Mouse (Mus musculus) inflammation-experienced regulatory T-cells, adult 6 months (primary cell): ENCODE results near the gene Slc30a3. TPM values are rescaled to one million over a fixed set of nuclear protein-coding genes. Genes with fewer than 3 reads are reported as not detected.
A peak's percentile ranks its signal among the peaks of the same experiment; 100 is the strongest.
"Not testable (repeated sequence)": the region's sequence is repeated elsewhere in the genome, so short reads cannot be mapped to it uniquely, and the experiment has no call there.

Source experiments
- ATAC-seq: one replicate; pipeline ENCODE4 v1.8.0; 2017
- polyA plus RNA-seq, 3 experiments: library from polyadenylated mRNA; unstranded; fragments of 100-300 nt; shearing (Covaris generic); gene quantifications; one replicate each; pipeline ENCODE4 v1.2.1; 2017

The Slc30a3 gene
- polyA plus RNA-seq, 3 experiments from 2014 or later, result 0.45 to 0.57 TPM; not detected in 1

DNA sequence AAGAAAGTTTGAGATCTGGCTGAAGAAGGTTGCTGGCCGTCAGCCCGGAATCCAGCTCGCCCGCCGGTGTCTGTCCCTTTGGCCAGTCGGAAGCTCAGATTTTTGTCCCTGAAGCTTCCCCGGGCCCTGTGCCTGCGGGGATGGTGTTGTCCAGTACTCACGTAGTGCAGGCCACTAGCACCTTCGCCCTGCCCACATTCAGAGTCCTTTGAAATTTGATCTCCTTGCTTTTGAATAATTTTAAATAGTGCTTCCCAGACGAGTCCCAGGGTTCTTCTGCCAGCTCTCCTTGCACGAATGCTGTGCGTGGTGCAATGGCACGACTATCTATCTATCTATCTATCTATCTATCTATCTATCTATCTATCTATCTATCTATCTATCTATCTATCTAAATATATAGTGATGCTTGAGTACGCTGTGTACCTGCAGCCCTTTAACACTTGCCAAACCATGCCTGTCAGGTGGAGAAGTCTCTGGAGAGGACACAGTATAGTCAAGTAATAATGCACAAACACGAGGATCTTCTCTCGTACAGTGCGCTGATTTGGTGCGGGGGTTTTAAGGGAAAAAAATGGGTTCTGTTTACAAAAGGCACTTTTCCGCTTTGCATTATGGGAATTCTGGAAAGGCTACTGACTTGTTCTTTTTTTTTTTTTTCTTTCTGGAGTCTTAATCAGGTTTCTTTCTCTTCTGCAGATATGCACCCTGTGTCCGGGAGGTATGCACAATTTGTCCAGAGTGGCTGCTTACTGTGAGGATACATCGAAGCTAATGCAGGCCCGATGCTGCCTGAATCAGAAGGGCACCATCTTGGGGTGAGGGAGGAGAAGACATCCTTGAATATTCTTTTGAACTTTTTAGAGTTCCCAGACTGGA lies 59.0 kb downstream of the Slc30a3 start, which contains the start of gene Slc5a6:
Slc5a6 (minus strand) TSS at position 162 of the 879 bp plus-strand sequence.
- peak; percentile 49 for ATAC-seq

- ATAC-seq, result peak; percentile 89
Measured at GRCm38 (mm10) chr5:31047848-31048762, 59.9 kb downstream of the Slc30a3 start, which contains the start of gene Atraid. Gene Atraid (plus strand): TSS chr5:31048312.

DNA sequence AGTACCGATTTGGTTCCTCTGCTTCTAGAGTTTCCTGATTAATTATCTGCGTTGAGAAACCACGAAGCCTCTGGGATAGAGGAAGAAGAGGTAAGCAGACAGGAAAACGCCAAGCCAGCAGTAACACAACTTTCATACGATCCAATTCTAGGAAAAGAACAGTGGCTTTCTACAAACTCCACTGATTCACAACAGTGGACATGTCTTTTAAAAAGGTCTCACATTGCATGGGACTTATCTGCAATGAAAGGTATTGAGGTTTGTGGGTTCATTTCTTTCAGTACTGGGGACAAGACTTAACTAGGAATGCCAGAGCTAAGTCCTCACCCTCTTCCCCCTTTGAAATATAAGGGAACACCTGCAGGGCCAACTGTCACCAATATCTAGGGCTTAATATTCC lies 61.0 kb downstream of the Slc30a3 start:
- ATAC-seq, result no peak

DNA sequence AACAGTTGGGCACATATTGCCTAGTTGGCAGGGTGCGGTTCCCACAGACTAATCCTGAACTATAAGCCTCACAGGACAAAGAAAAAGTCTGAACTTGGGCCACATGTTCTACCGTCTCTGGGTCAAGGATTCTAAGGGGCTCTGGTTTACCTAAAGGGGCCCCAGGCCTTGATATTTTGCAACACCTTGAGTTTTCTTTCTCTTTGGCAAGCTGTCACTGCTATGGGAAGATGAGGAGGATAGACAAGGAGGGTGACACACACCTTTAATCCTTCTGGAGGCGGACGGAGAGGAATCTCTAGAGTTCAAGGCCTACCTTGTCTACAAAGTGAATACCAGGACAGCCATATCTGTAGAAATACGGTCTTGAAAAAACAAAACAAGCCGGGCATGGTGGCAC lies 61.6 kb downstream of the Slc30a3 start:
- ATAC-seq, result no peak

DNA sequence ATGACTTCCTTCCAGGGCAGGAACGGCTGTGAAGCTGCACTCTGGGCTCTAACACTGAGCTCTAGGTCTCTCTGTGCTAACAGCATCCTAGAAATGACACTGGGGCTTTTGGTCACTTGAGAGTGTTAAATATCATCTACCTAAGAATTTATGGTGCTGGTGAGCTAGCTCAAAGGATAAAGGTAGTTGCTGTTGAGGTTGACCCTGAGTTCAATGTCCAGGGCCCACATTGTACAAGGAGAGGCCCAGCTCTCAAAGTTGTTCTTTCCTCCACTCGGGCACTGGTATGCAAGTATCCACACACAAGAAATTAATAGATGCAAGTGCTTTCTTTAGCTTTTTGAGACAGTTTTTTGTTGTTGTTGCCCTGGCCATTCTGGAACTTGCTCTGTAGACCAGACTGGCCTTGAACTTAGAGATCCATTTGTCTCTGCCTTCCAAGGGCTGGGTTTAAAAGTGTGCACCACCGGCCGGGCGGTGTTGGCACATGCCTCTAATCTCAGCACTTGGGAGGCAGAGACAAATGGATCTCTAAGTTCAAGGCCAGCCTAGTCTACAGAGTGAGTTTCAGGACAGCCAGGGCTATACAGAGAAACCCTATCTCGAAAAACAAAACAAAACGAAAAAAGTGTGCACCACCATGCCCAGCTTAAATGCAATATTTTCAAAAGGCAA lies 69.7 kb downstream of the Slc30a3 start:
- no peak for ATAC-seq

- ATAC-seq, result not testable (repeated sequence)
Measured at GRCm38 (mm10) chr5:31036556-31036955, 71.5 kb downstream of the Slc30a3 start.

Other genes starting within 250 kb of the Slc30a3 start
- 10 to 100 TPM; 23.3 to 26.9 (median 25.2) TPM for gene Tmem214, start 240.2 kb downstream of the Slc30a3 start, polyA plus RNA-seq
- 1 to 10 TPM; 2.7 to 7.0 (median 5.2) TPM for gene Agbl5, start 219.5 kb downstream of the Slc30a3 start, polyA plus RNA-seq
- gene Ost4, start 200.4 kb downstream of the Slc30a3 start, polyA plus RNA-seq, result 100 to 1,000 TPM; 283 to 295 (median 294) TPM
- gene Emilin1, start 194.8 kb downstream of the Slc30a3 start, polyA plus RNA-seq, result under 1 TPM in 1 of 3 experiments, not detected in 2; 0.84 TPM
- gene Khk, start 186.8 kb downstream of the Slc30a3 start, polyA plus RNA-seq, result 10 to 100 TPM; 10.8 to 26.3 (median 24.3) TPM
- gene Cgref1, start 162.6 kb downstream of the Slc30a3 start, polyA plus RNA-seq, result not detected
- gene Preb, start 147.9 kb downstream of the Slc30a3 start, polyA plus RNA-seq, result 10 to 100 TPM; 56.7 to 79.6 (median 69.0) TPM
- gene Tcf23, start 139.6 kb downstream of the Slc30a3 start, polyA plus RNA-seq, result not detected
- 10 to 100 TPM; 61.6 to 98.6 (median 81.7) TPM for gene Atraid, start 59.9 kb downstream of the Slc30a3 start, polyA plus RNA-seq
- gene Slc5a6, start 59.3 kb downstream of the Slc30a3 start, polyA plus RNA-seq, result 1 to 10 TPM; 4.9 to 7.0 (median 4.9) TPM
- 10 to 100 TPM in 1 of 3 experiments, 1 to 10 TPM in 2; 5.4 to 11.8 (median 7.8) TPM for gene Cad, start 53.5 kb downstream of the Slc30a3 start, polyA plus RNA-seq
- gene Dnajc5g, start 2.0 kb downstream of the Slc30a3 start, polyA plus RNA-seq, result not detected
- not detected for gene Trim54, start 8.5 kb upstream of the Slc30a3 start, polyA plus RNA-seq
- not detected for gene Ucn, start 30.6 kb upstream of the Slc30a3 start, polyA plus RNA-seq
- gene Mpv17, start 46.0 kb upstream of the Slc30a3 start, polyA plus RNA-seq, result 10 to 100 TPM; 40.8 to 67.2 (median 64.2) TPM
- gene Gm29609, start 71.7 kb upstream of the Slc30a3 start, polyA plus RNA-seq, result 1 to 10 TPM in 1 of 3 experiments, under 1 TPM in 2; 0.19 to 3.2 (median 0.29) TPM
- 100 to 1,000 TPM in 1 of 3 experiments, 10 to 100 TPM in 2; 61.8 to 103 (median 81.3) TPM for gene Gtf3c2, start 71.9 kb upstream of the Slc30a3 start, polyA plus RNA-seq
- gene Snx17, start 85.0 kb upstream of the Slc30a3 start, polyA plus RNA-seq, result 100 to 1,000 TPM in 2 of 3 experiments, 10 to 100 TPM in 1; 96.4 to 122 (median 119) TPM
- gene Eif2b4, start 85.2 kb upstream of the Slc30a3 start, polyA plus RNA-seq, result 10 to 100 TPM; 38.7 to 45.8 (median 44.4) TPM
- 1 to 10 TPM; 3.5 to 6.1 (median 5.4) TPM for gene Zfp513, start 94.1 kb upstream of the Slc30a3 start, polyA plus RNA-seq
- 10 to 100 TPM; 38.5 to 63.1 (median 49.7) TPM for gene Ppm1g, start 112.5 kb upstream of the Slc30a3 start, polyA plus RNA-seq
- gene Nrbp1, start 132.6 kb upstream of the Slc30a3 start, polyA plus RNA-seq, result 100 to 1,000 TPM in 1 of 3 experiments, 10 to 100 TPM in 2; 84.6 to 104 (median 84.9) TPM
- not detected for gene Gm9970, start 133.0 kb upstream of the Slc30a3 start, polyA plus RNA-seq
- 10 to 100 TPM; 25.8 to 27.7 (median 26.9) TPM for gene Krtcap3, start 143.5 kb upstream of the Slc30a3 start, polyA plus RNA-seq
- gene Ift172, start 182.9 kb upstream of the Slc30a3 start, polyA plus RNA-seq, result 1 to 10 TPM; 3.3 to 4.4 (median 4.3) TPM
- not detected for gene Fndc4, start 187.8 kb upstream of the Slc30a3 start, polyA plus RNA-seq
- under 1 TPM in 2 of 3 experiments, not detected in 1; 0.15 to 0.48 TPM for gene Gckr, start 189.2 kb upstream of the Slc30a3 start, polyA plus RNA-seq